Mouse (Mus musculus) ES-E14 (cell line): ENCODE measurements at regions not wholly inside any gene's neighbourhood (a gene's known extent, or its start where the extent isn't known, plus 50 kb on each side); places are given as distances from the start of the nearest gene placed in this dataset.

Source experiments
- DNase-seq: peaks from one replicate; pipeline ENCODE4 v3.0.0-alpha.2; 2013; ENCODE audit warnings: low read depth, low spot score
- H3K27ac ChIP-seq: 2 replicates; pipeline ENCODE4 v1.5.1; 2012; ENCODE audit warnings: low read depth, mild to moderate bottlenecking, low read length, moderate library complexity, mixed read lengths; ENCODE audit not compliant: poor library complexity, insufficient read depth, severe bottlenecking
- H3K36me3 ChIP-seq: 2 replicates; pipeline ENCODE4 v1.6.1; 2012; ENCODE audit warnings: mild to moderate bottlenecking, low read length, moderate library complexity, mixed read lengths; ENCODE audit not compliant: control insufficient read depth, poor library complexity, insufficient read depth, severe bottlenecking
- H3K4me1 ChIP-seq, 2 experiments: fragments of 150-350 bp in 1 of 2; sonication (generic) in 1 of 2; 2 replicates each; pipeline ENCODE4 v1.6.1; 2012; ENCODE audit warnings: low read length in 2 of 2, mild to moderate bottlenecking in 1 of 2, mixed read lengths in 1 of 2; ENCODE audit not compliant: control insufficient read depth in 2 of 2, insufficient read depth in 2 of 2, poor library complexity in 1 of 2
- H3K4me3 ChIP-seq, 2 experiments: fragments of 150-350 bp in 1 of 2; sonication (generic) in 1 of 2; 2 replicates each; pipeline ENCODE4 v1.5.1; 2012; ENCODE audit warnings: low read length in 2 of 2, low read depth in 1 of 2, mild to moderate bottlenecking in 1 of 2, mixed read lengths in 1 of 2; ENCODE audit not compliant: insufficient read depth in 1 of 2, poor library complexity in 1 of 2, severe bottlenecking in 1 of 2
- H3K9ac ChIP-seq: 2 replicates; pipeline ENCODE4 v1.6.1; 2012; ENCODE audit warnings: low read depth, mild to moderate bottlenecking, low read length, mixed read lengths; ENCODE audit not compliant: poor library complexity, insufficient read depth, severe bottlenecking
- H3K9me3 ChIP-seq: fragments of 150-350 bp; sonication (generic); 2 replicates; pipeline ENCODE4 v1.6.1; 2012; ENCODE audit warnings: low read depth, mild to moderate bottlenecking, low read length; ENCODE audit not compliant: control insufficient read depth, insufficient read depth
- CHD2 ChIP-seq: IDR thresholded peaks from 2 replicates; pipeline ENCODE4 v1.6.1; 2014; ENCODE audit warnings: mild to moderate bottlenecking, low read depth, low read length, inconsistent platforms
- HCFC1 ChIP-seq: IDR thresholded peaks from 2 replicates; pipeline ENCODE4 v1.6.1; 2012; ENCODE audit warnings: low read length, inconsistent platforms, borderline replicate concordance; ENCODE audit not compliant: insufficient read depth
- MAFK ChIP-seq: IDR thresholded peaks from 2 replicates; pipeline ENCODE4 v1.6.1; 2014; ENCODE audit warnings: mild to moderate bottlenecking, low read depth, low read length, inconsistent platforms; ENCODE audit not compliant: insufficient read depth
- ZC3H11A ChIP-seq: IDR thresholded peaks from 2 replicates; pipeline ENCODE4 v1.6.1; 2012; ENCODE audit warnings: low read depth, mild to moderate bottlenecking, inconsistent platforms, low read length, borderline replicate concordance
- ZNF384 ChIP-seq: IDR thresholded peaks from 2 replicates; pipeline ENCODE4 v1.6.1; 2012; ENCODE audit warnings: low read depth, low read length, inconsistent platforms
- in situ Hi-C, 2 experiments: fragments of 600-800 bp; cut with MboI; formaldehyde crosslinking; loops; one replicate each; pipeline ENCODE4 v1.15.1; 2025; ENCODE audit warnings: low sequenced_read_pairs in 2 of 2, inconsistent platforms in 1 of 2; ENCODE audit not compliant: unreplicated experiment in 2 of 2

GRCm38 (mm10) chr6:147975917-147976316, 71.1 kb upstream of the Far2 start:
- Histone ChIP-seq H3K27ac (no peak overlapping the region), H3K9ac (no peak overlapping the region), H3K4me1 (no peaks in the 10 kb centered on the region), H3K9me3 (no peaks in the 10 kb centered on the region), H3K4me3 (no peak overlapping the region), H3K36me3 (no peaks in the 10 kb centered on the region)
- in situ Hi-C loops: no loop called here
- TF ChIP-seq ZC3H11A: no peak
- DNase-seq: no peak

- in situ Hi-C loops: no loop called here
- no peaks in the 10 kb centered on the region for H3K36me3 ChIP-seq
- H3K9me3 ChIP-seq: no peaks in the 10 kb centered on the region
- TF ChIP-seq ZC3H11A (no peak), CHD2 (no peak), ZNF384 (no peak), HCFC1 (no peak), MAFK (no peak)
- H3K27ac ChIP-seq: no peak overlapping the region
- H3K9ac ChIP-seq: no peak overlapping the region
- H3K4me3 ChIP-seq: no peak overlapping the region
- DNase-seq: no peak
- H3K4me1 ChIP-seq: no peaks in the 10 kb centered on the region
Observed at GRCm38 (mm10) chr6:147989381-147989780, 57.7 kb upstream of the Far2 start.
